Mouse (Mus musculus) liver, embryonic 14.5 days (tissue): ENCODE data around the gene Ptprt. TPM values are rescaled to one million over a fixed set of nuclear protein-coding genes. Genes with fewer than 3 reads are reported as not detected.

ENCODE experiments used
- ATAC-seq: fragments of 200-750 bp; cut with Nextera tagmentation; 2 replicates; pipeline ENCODE4 v1.8.0; 2017; ENCODE audit warnings: moderate number of reproducible peaks, mild to moderate bottlenecking, moderate library complexity; ENCODE audit not compliant: insufficient read depth
- DNase-seq, 3 experiments: peaks; one replicate each; pipeline ENCODE4 v3.0.0-alpha.2; 2012 to 2013; ENCODE audit warnings: low read depth in 3 of 3, low spot score in 3 of 3
- H3K27ac ChIP-seq: fragments of 300-500 bp; sonication (generic); 2 replicates; pipeline ENCODE4 v1.5.1; 2014; ENCODE audit warnings: moderate library complexity, mild to moderate bottlenecking, control low read depth, inconsistent platforms
- H3K27me3 ChIP-seq: fragments of 300-500 bp; sonication (generic); 2 replicates; pipeline ENCODE4 v1.6.1; 2014; ENCODE audit warnings: mild to moderate bottlenecking, low read length, moderate library complexity; ENCODE audit not compliant: control insufficient read depth, insufficient read depth
- H3K36me3 ChIP-seq: fragments of 300-500 bp; sonication (generic); replicated peaks from 2 replicates; pipeline ENCODE4 v1.6.1; 2014; ENCODE audit warnings: low read depth; ENCODE audit not compliant: control insufficient read depth, insufficient read depth
- H3K4me1 ChIP-seq, 2 experiments: fragments of 200-500 bp in 1 of 2; fragments of 300-500 bp in 1 of 2; sonication (generic) in 1 of 2; replicated peaks; 2 replicates each; pipeline ENCODE4 v1.6.1; 2012 to 2014; ENCODE audit warnings: antibody characterized with exemption in 1 of 2, inconsistent platforms in 1 of 2, low read length in 1 of 2; ENCODE audit not compliant: control insufficient read depth in 2 of 2, insufficient read depth in 2 of 2
- H3K4me2 ChIP-seq: fragments of 300-500 bp; sonication (generic); 2 replicates; pipeline ENCODE4 v1.6.1; 2014; ENCODE audit warnings: low read depth, mild to moderate bottlenecking, control low read depth, moderate library complexity
- H3K4me3 ChIP-seq, 2 experiments: fragments of 200-500 bp in 1 of 2; fragments of 300-500 bp in 1 of 2; sonication (generic) in 1 of 2; 2 replicates each; pipeline ENCODE4 v1.5.1; 2012 to 2014; ENCODE audit warnings: low read depth in 2 of 2, low read length in 2 of 2, mild to moderate bottlenecking in 2 of 2, control low read depth in 1 of 2, inconsistent platforms in 1 of 2, moderate library complexity in 1 of 2; ENCODE audit not compliant: insufficient read depth in 1 of 2
- H3K9ac ChIP-seq: fragments of 300-500 bp; sonication (generic); replicated peaks from 2 replicates; pipeline ENCODE4 v1.6.1; 2014; ENCODE audit warnings: mild to moderate bottlenecking, control low read depth, moderate library complexity
- H3K9me3 ChIP-seq: fragments of 300-500 bp; sonication (generic); 2 replicates; pipeline ENCODE4 v1.6.1; 2016; ENCODE audit warnings: low read length, mixed read lengths; ENCODE audit not compliant: control insufficient read depth
- CTCF ChIP-seq: IDR thresholded peaks from 2 replicates; pipeline ENCODE4 v1.5.1; 2016; ENCODE audit warnings: antibody characterized with exemption, low read depth, control low read depth
- EP300 ChIP-seq: IDR thresholded peaks from 2 replicates; pipeline ENCODE4 v1.6.1; 2016; ENCODE audit warnings: antibody characterized with exemption, low read depth
- WGBS: fragments of 180-500 bp; shearing (Covaris S2); extraction: QIAGEN DNeasy Blood & Tissue Kit; methylation state at CpG from one replicate; pipeline ENCODE4 v1.1.7; 2014; ENCODE audit not compliant: insufficient replicate concordance; 5-methylcytosine and 5-hydroxymethylcytosine counted together
- polyA plus RNA-seq, 2 experiments: library from polyadenylated mRNA; depleted of rRNA in 1 of 2; stranded (reverse) in 1 of 2; unstranded in 1 of 2; fragments of >200 nt; fragmentation: Nextera tagmentation in 1 of 2; extraction: Ambion mirVana in 1 of 2; gene quantifications; 2 replicates each; pipeline versions ENCODE4 v1.2.1 to v1.2.3; 2012 to 2014

Gene Ptprt
- polyA plus RNA-seq, 2 experiments, result 0.07 TPM; not detected in 1

- Histone ChIP-seq H3K27me3 (no peaks in the 10 kb centered on the region), H3K9ac (no peak overlapping the region), H3K27ac (no peak overlapping the region), H3K4me2 (no peak overlapping the region), H3K4me3 (no peak overlapping the region), H3K9me3 (no peaks in the 10 kb centered on the region), H3K4me1 (no peaks in the 10 kb centered on the region), H3K36me3 (no peaks in the 10 kb centered on the region)
- TF ChIP-seq CTCF (no peak), EP300 (no peak)
- DNase-seq (no peak), ATAC-seq (no peak)
- 75% methylated on average over 1 of the region's 1 CpGs for WGBS
Measured at GRCm38 (mm10) chr2:162129896-162130295, 531.1 kb downstream of the Ptprt start.

GRCm38 (mm10) chr2:162118041-162118440 is 542.9 kb downstream of the Ptprt start:
- ATAC-seq (no peak), DNase-seq (no peak)
- Histone ChIP-seq H3K9ac (no peak overlapping the region), H3K27ac (no peak overlapping the region), H3K27me3 (no peaks in the 10 kb centered on the region), H3K9me3 (no peaks in the 10 kb centered on the region), H3K36me3 (no peaks in the 10 kb centered on the region), H3K4me2 (no peak overlapping the region), H3K4me1 (no peaks in the 10 kb centered on the region), H3K4me3 (no peak overlapping the region)
- WGBS, result 32% methylated on average over 2 of the region's 2 CpGs
- TF ChIP-seq CTCF, result no peak
- no peak for TF ChIP-seq EP300

GRCm38 (mm10) chr2:162082391-162082790 is 578.6 kb downstream of the Ptprt start:
- 56% methylated on average over 3 of the region's 3 CpGs for WGBS
- ATAC-seq (no peak), DNase-seq (no peak)
- no peaks in the 10 kb centered on the region for H3K36me3 ChIP-seq
- no peaks in the 10 kb centered on the region for H3K27me3 ChIP-seq
- H3K9me3 ChIP-seq, result no peaks in the 10 kb centered on the region
- TF ChIP-seq EP300 (no peak), CTCF (no peak)
- no peak overlapping the region for H3K4me3 ChIP-seq
- H3K9ac ChIP-seq, result no peak overlapping the region
- no peaks in the 10 kb centered on the region for H3K4me1 ChIP-seq
- no peak overlapping the region for H3K4me2 ChIP-seq
- no peak overlapping the region for H3K27ac ChIP-seq

GRCm38 (mm10) chr2:162080717-162081398 is 580.1 kb downstream of the Ptprt start:
- Histone ChIP-seq H3K4me2 (no peak overlapping the region), H3K9me3 (no peaks in the 10 kb centered on the region), H3K27ac (no peak overlapping the region), H3K9ac (no peak overlapping the region), H3K36me3 (no peaks in the 10 kb centered on the region), H3K27me3 (no peaks in the 10 kb centered on the region), H3K4me1 (no peaks in the 10 kb centered on the region), H3K4me3 (no peak overlapping the region)
- TF ChIP-seq EP300, result no peak
- TF ChIP-seq CTCF, result no peak
- ATAC-seq (no peak), DNase-seq (no peak)
- WGBS, result 42% methylated on average over 1 of the region's 1 CpGs

GRCm38 (mm10) chr2:162078571-162079280 is 582.2 kb downstream of the Ptprt start:
- WGBS, result 70% methylated on average over 5 of the region's 5 CpGs
- Histone ChIP-seq H3K4me1 (no peaks in the 10 kb centered on the region), H3K27ac (no peak overlapping the region), H3K4me2 (no peak overlapping the region), H3K4me3 (no peak overlapping the region), H3K9me3 (no peaks in the 10 kb centered on the region), H3K27me3 (no peaks in the 10 kb centered on the region), H3K9ac (no peak overlapping the region), H3K36me3 (no peaks in the 10 kb centered on the region)
- ATAC-seq (no peak), DNase-seq (no peak)
- no peak for TF ChIP-seq EP300
- no peak for TF ChIP-seq CTCF
